ENCODE assay signal across 8 mouse cellular contexts in the genomic region with DNA sequence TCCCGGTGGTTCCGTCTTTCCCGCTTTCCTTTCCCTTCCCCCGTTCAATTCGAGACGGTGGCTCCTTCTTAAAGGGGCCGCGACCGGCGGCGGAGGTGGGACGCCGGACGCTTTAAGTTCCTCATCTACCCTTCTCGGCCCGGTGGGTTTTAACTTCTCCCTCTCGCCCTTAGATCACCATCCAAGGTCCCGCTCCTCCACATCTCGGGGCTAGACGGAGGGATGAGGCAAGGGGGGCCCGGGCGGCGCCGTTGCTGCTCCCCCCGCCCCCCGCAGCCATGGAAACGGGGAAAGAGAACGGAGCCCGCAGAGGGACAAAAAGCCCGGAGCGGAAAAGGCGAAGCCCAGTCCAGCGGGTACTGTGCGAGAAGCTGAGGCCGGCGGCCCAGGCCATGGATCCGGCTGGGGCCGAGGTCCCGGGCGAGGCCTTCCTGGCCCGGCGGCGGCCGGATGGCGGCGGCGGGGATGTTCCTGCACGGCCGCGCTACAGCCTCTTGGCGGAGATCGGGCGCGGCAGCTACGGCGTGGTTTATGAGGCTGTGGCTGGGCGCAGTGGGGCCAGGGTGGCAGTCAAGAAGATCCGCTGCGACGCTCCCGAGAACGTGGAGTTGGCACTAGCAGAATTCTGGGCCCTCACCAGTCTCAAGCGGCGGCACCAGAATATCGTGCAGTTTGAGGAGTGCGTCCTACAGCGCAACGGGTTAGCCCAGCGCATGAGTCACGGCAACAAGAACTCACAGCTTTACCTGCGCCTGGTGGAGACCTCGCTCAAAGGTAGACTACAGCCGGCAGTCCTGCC. TPM values are rescaled to one million over a fixed set of nuclear protein-coding genes. Genes with fewer than 3 reads are reported as not detected.
DNase-seq lines count a peak whose midpoint lies in the region; ATAC-seq lines count a peak whose summit lies in the region.

No protein-coding gene starts in this region.

- peak; percentile 63 for ATAC-seq in CD4-positive, CD25-positive, alpha-beta regulatory T cell, adult 4 months
- peak; percentile 66 for ATAC-seq in heart, embryonic 14.5 days (ENCODE audit: insufficient number of reproducible peaks, insufficient read depth, low FRiP score, low read depth)
- peak; percentile 67 for ATAC-seq in liver, embryonic 12.5 days

- H3K36me3 ChIP-seq in forebrain, embryonic 10.5 days (replicated peaks) = peaks cover 47% of the 10 kb centered on the region
- peaks cover 35% of the 10 kb centered on the region for H3K36me3 ChIP-seq in heart, embryonic 14.5 days (ENCODE audit: control insufficient read depth, insufficient read depth, low read length)
- H3K36me3 ChIP-seq in liver, embryonic 12.5 days = peaks cover 42% of the 10 kb centered on the region
- H3K36me3 ChIP-seq in splenic B cell, adult 2 months (ENCODE audit: control insufficient read depth, insufficient read depth, low read length, poor library complexity, severe bottlenecking) = peaks cover 3% of the 10 kb centered on the region; the same call in 1 of the 2 replicates

- peak; percentile 68 for DNase-seq in c-Kit-negative CD71-positive TER-119-positive erythroid progenitor cells, embryonic 14.5 days (ENCODE audit: low read depth, low spot score)
- peak; percentile 90 for DNase-seq in forebrain, embryonic 10.5 days (ENCODE audit: extremely low spot score, low spot score)
- peak; percentile 96 for DNase-seq in kidney, postnatal 10 days
- peak; percentile 86 for DNase-seq in naive thymus-derived CD4-positive, alpha-beta T cell, adult 2 months (ENCODE audit: low read depth)
- peak; percentile 82 for DNase-seq in splenic B cell, adult 2 months (ENCODE audit: low read depth, low spot score)

- peak overlapping the region; percentile 96 for H3K27ac ChIP-seq in forebrain, embryonic 10.5 days
- peak overlapping the region; percentile 81 to 97 for H3K27ac ChIP-seq in heart, embryonic 14.5 days (replicated peaks in 1 of 2; ENCODE audit: control insufficient read depth in 1 of 2, insufficient read depth in 1 of 2, low read depth in 2 of 2, low read length in 2 of 2)
- peak overlapping the region; percentile 92 for H3K27ac ChIP-seq in liver, embryonic 12.5 days

- H3K27me3 ChIP-seq in forebrain, embryonic 10.5 days (ENCODE audit: poor library complexity, severe bottlenecking) = no peaks in the 10 kb centered on the region
- H3K27me3 ChIP-seq in heart, embryonic 14.5 days (ENCODE audit: control insufficient read depth, insufficient read depth, low read length) = no peaks in the 10 kb centered on the region
- no peaks in the 10 kb centered on the region for H3K27me3 ChIP-seq in liver, embryonic 12.5 days (replicated peaks)
- no peaks in the 10 kb centered on the region for H3K27me3 ChIP-seq in splenic B cell, adult 2 months (ENCODE audit: control insufficient read depth, insufficient read depth, low read length, poor library complexity, severe bottlenecking)

- H3K4me2 ChIP-seq in heart, embryonic 14.5 days (ENCODE audit: low read length) = peak overlapping the region; percentile 83
- H3K4me2 ChIP-seq in liver, embryonic 12.5 days = peak overlapping the region; percentile 84

- H3K4me1 ChIP-seq in forebrain, embryonic 10.5 days = peaks cover 34% of the 10 kb centered on the region
- H3K4me1 ChIP-seq in heart, embryonic 14.5 days (ENCODE audit: control insufficient read depth in 2 of 2, insufficient read depth in 2 of 2, low read length in 2 of 2) = peaks cover 7 to 34% of the 10 kb centered on the region in 2 experiments
- H3K4me1 ChIP-seq in liver, embryonic 12.5 days = peaks cover 25% of the 10 kb centered on the region

- under 1% methylated on average over 73 of the region's 73 CpGs for WGBS in forebrain, embryonic 10.5 days
- under 1% methylated on average over 73 of the region's 73 CpGs for WGBS in heart, embryonic 14.5 days
- under 1% methylated on average over 72 of the region's 73 CpGs for WGBS in liver, embryonic 12.5 days (ENCODE audit: insufficient replicate concordance)

- peak overlapping the region; percentile 95 for H3K9ac ChIP-seq in heart, embryonic 14.5 days (ENCODE audit: low read length)
- peak overlapping the region; percentile 89 for H3K9ac ChIP-seq in liver, embryonic 12.5 days

- no peaks in the 10 kb centered on the region for H3K9me3 ChIP-seq in forebrain, embryonic 10.5 days
- no peaks in the 10 kb centered on the region for H3K9me3 ChIP-seq in heart, embryonic 14.5 days (ENCODE audit: control insufficient read depth, low read length)
- H3K9me3 ChIP-seq in liver, embryonic 12.5 days (replicated peaks) = no peaks in the 10 kb centered on the region

- peak overlapping the region; percentile 88 for H3K4me3 ChIP-seq in forebrain, embryonic 10.5 days
- peak overlapping the region; percentile 70 to 97 for H3K4me3 ChIP-seq in heart, embryonic 14.5 days (ENCODE audit: control insufficient read depth in 1 of 2, insufficient read depth in 1 of 2, low read depth in 1 of 2, low read length in 2 of 2)
- peak overlapping the region; percentile 87 for H3K4me3 ChIP-seq in liver, embryonic 12.5 days

RNA-seq across cellular contexts. Expression of a gene that starts 1.1 kb away (rescaled TPM):
- polyA plus RNA-seq in CD4-positive, CD25-positive, alpha-beta regulatory T cell, adult 4 months (2017; shearing (Covaris generic)) = 1 to 10 TPM in 1 of 2 experiments, under 1 TPM in 1; 0.71 to 1.1 TPM
- polyA plus RNA-seq in forebrain, embryonic 10.5 days (2016; fragmentation: Nextera tagmentation; extraction: Ambion mirVana) = 11.0 and 13.8 TPM in 2 replicates
- polyA plus RNA-seq in heart, embryonic 14.5 days (2014; fragmentation: Nextera tagmentation; extraction: Ambion mirVana) = 9.4 and 10.4 TPM in 2 replicates
- polyA plus RNA-seq in liver, embryonic 12.5 days (2016; fragmentation: Nextera tagmentation; extraction: Ambion mirVana) = 10.0 and 11.1 TPM in 2 replicates

Comparison
In these comparisons a context has a peak if more than half of its experiments do, and no peak if none do; other contexts are left out.
1. Peak in every context shown above with its lines: DNase-seq, ATAC-seq, H3K4me3 ChIP-seq and H3K27ac ChIP-seq.